Mouse (Mus musculus) E14TG2a.4 (cell line): Measurements from ENCODE around the gene Rnf212.

Experiments used
- H3K27me3 ChIP-seq: 2 replicates; pipeline ENCODE4 v1.6.1; 2014; ENCODE audit warnings: low read length, control low read depth; ENCODE audit not compliant: insufficient read depth
- H3K36me3 ChIP-seq: 2 replicates; pipeline ENCODE4 v1.6.1; 2014; ENCODE audit warnings: low read length, control low read depth; ENCODE audit not compliant: insufficient read depth
- H3K4me1 ChIP-seq: replicated peaks from 2 replicates; pipeline ENCODE4 v1.6.1; 2014; ENCODE audit warnings: low read depth, low read length, control low read depth
- H3K4me3 ChIP-seq: replicated peaks from 2 replicates; pipeline ENCODE4 v1.5.1; 2014; ENCODE audit warnings: mild to moderate bottlenecking, low read length
- H3K9me3 ChIP-seq: 2 replicates; pipeline ENCODE4 v1.6.1; 2014; ENCODE audit warnings: low read length, control low read depth
- CTCF ChIP-seq: conservative IDR thresholded peaks from 2 replicates; pipeline ENCODE4 v1.5.1; 2014; ENCODE audit warnings: low read length
- NANOG ChIP-seq: IDR thresholded peaks from 2 replicates; pipeline ENCODE4 v1.6.1; 2014; ENCODE audit warnings: borderline replicate concordance, low read length, mixed read lengths
- POU5F1 ChIP-seq: IDR thresholded peaks from 2 replicates; pipeline ENCODE4 v1.6.1; 2014; ENCODE audit warnings: low read length, borderline replicate concordance

Gene Rnf212

GRCm38 (mm10) chr5:108718051-108718450 is 56.7 kb downstream of the Rnf212 start:
- Histone ChIP-seq H3K4me3 (no peak overlapping the region), H3K9me3 (0 out of 2 replicates have a peak, but pooled peaks cover 4% of the 10 kb centered on the region), H3K27me3 (peaks cover 15% of the 10 kb centered on the region), H3K36me3 (no peaks in the 10 kb centered on the region), H3K4me1 (0 out of 2 replicates have a peak, but pooled peaks cover 3% of the 10 kb centered on the region)
- no peak for TF ChIP-seq CTCF

- Histone ChIP-seq H3K9me3 (0 out of 2 replicates have a peak, but pooled peaks cover 4% of the 10 kb centered on the region), H3K4me3 (no peak overlapping the region), H3K27me3 (peaks cover 15% of the 10 kb centered on the region), H3K4me1 (0 out of 2 replicates have a peak, but pooled peaks cover 3% of the 10 kb centered on the region), H3K36me3 (no peaks in the 10 kb centered on the region)
- no peak for TF ChIP-seq CTCF
- TF ChIP-seq POU5F1: no peak
- no peak for TF ChIP-seq NANOG
Measured at GRCm38 (mm10) chr5:108715974-108716373, 58.8 kb downstream of the Rnf212 start.

- Histone ChIP-seq H3K36me3 (no peaks in the 10 kb centered on the region), H3K4me1 (no peaks in the 10 kb centered on the region), H3K27me3 (peaks cover 15% of the 10 kb centered on the region), H3K4me3 (no peak overlapping the region), H3K9me3 (0 out of 2 replicates have a peak, but pooled peaks cover 4% of the 10 kb centered on the region)
- TF ChIP-seq NANOG (no peak), POU5F1 (no peak), CTCF (no peak)
Measured at GRCm38 (mm10) chr5:108714149-108714548, 60.6 kb downstream of the Rnf212 start.

- H3K9me3 ChIP-seq: 0 out of 2 replicates have a peak, but pooled peaks cover 4% of the 10 kb centered on the region
- peaks cover 15% of the 10 kb centered on the region for H3K27me3 ChIP-seq
- H3K4me1 ChIP-seq: no peaks in the 10 kb centered on the region
- no peaks in the 10 kb centered on the region for H3K36me3 ChIP-seq
- H3K4me3 ChIP-seq: no peak overlapping the region
- TF ChIP-seq CTCF: no peak
- no peak for TF ChIP-seq POU5F1
- TF ChIP-seq NANOG: no peak
Measured at GRCm38 (mm10) chr5:108713691-108714090, 61.1 kb downstream of the Rnf212 start.

GRCm38 (mm10) chr5:108713096-108713495 is 61.7 kb downstream of the Rnf212 start:
- no peaks in the 10 kb centered on the region for H3K36me3 ChIP-seq
- peaks cover 12% of the 10 kb centered on the region for H3K27me3 ChIP-seq
- no peak overlapping the region for H3K4me3 ChIP-seq
- H3K4me1 ChIP-seq: no peaks in the 10 kb centered on the region
- no peak for TF ChIP-seq CTCF
- no peak for TF ChIP-seq NANOG
- no peak for TF ChIP-seq POU5F1
- 0 out of 2 replicates have a peak, but pooled peaks cover 4% of the 10 kb centered on the region for H3K9me3 ChIP-seq

- Histone ChIP-seq H3K4me3 (no peak overlapping the region), H3K4me1 (no peaks in the 10 kb centered on the region), H3K9me3 (0 out of 2 replicates have a peak, but pooled peaks cover 4% of the 10 kb centered on the region), H3K36me3 (no peaks in the 10 kb centered on the region), H3K27me3 (peaks cover 10% of the 10 kb centered on the region)
- TF ChIP-seq NANOG (no peak), CTCF (no peak), POU5F1 (no peak)
Measured at GRCm38 (mm10) chr5:108711968-108712367, 62.8 kb downstream of the Rnf212 start.

GRCm38 (mm10) chr5:108708981-108709731 is 65.6 kb downstream of the Rnf212 start:
- H3K4me3 ChIP-seq: no peak overlapping the region
- H3K36me3 ChIP-seq: peaks cover 20% of the 10 kb centered on the region
- H3K27me3 ChIP-seq: no peaks in the 10 kb centered on the region; the same call in 1 of the 2 replicates
- TF ChIP-seq NANOG (no peak), POU5F1 (no peak), CTCF (no peak)
- H3K4me1 ChIP-seq: no peaks in the 10 kb centered on the region
- 0 out of 2 replicates have a peak, but pooled peaks cover 4% of the 10 kb centered on the region for H3K9me3 ChIP-seq

GRCm38 (mm10) chr5:108708419-108708818 is 66.4 kb downstream of the Rnf212 start:
- H3K9me3 ChIP-seq: 0 out of 2 replicates have a peak, but pooled peaks cover under 1% of the 10 kb centered on the region
- H3K36me3 ChIP-seq: peaks cover 20% of the 10 kb centered on the region
- no peak for TF ChIP-seq CTCF
- no peak for TF ChIP-seq POU5F1
- TF ChIP-seq NANOG: no peak
- H3K4me3 ChIP-seq: no peak overlapping the region
- H3K27me3 ChIP-seq: no peaks in the 10 kb centered on the region
- peaks cover 6% of the 10 kb centered on the region for H3K4me1 ChIP-seq
